Mouse (Mus musculus) skeletal muscle tissue, adult 2 months (tissue): ENCODE measurements at regions not wholly inside any gene's neighbourhood (a gene's known extent, or its start where the extent isn't known, plus 50 kb on each side); places are given as distances from the start of the nearest gene placed in this dataset.
A peak's percentile ranks its signal among the peaks of the same experiment; 100 is the strongest.
"Not testable (repeated sequence)": the region's sequence is repeated elsewhere in the genome, so short reads cannot be mapped to it uniquely, and the experiment has no call there.

Experiments
- DNase-seq: peaks from one replicate; pipeline ENCODE4 v3.0.0-alpha.2; 2012; ENCODE audit warnings: low read depth, low spot score

DNA sequence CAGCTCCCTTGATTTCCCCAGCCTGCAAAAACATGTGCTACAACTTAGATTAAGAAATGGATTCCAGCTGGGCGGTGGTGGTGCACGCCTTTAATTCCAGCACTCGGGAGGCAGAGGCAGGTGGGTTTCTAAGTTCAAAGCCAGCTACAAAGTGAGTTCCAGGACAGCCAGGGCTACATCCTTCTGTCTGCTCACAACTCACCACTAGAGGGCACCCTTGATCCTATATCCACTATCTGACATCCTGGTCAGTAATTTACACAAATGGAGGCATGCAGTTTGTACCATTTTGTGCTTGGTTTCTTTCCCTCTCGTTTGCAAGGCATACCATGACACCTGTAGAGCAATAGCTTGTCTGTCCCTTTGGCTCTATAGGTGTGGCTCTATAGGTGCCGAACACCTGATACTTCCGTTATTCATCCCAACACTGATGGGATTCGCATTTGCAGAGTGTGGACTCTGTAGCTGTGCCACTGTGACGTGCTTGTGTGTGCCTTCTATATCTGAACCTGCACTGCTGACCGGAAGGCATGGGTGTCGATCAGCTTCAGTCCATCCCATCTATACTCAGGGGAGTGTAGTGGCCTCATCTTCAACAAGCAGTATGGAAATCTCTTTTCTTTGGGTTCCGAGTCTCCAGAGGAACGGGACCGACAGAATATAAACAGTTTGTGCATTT lies 108.4 kb upstream of the Spata13 start:
- peak; percentile 64 for DNase-seq

DNA sequence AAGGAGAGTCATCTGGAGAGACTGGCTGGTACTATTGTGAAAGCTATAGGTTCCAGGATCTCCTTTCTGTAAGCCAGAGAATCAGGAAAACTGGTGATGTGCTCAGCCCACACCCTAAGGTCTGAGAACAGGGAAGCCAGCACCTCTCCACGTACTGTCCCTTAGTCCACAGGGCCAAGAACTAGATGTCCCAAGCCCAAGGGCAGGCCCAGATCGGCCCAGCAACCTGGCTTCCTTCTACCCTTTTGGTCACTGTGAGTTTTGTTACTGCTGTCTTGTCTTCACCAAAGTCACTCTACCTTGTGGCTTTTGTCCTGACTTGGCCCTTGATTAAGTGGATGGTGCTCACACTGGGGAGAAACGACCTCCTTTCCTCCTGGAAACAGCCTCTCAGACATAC lies 107.8 kb upstream of the Spata13 start:
- no peak for DNase-seq

DNA sequence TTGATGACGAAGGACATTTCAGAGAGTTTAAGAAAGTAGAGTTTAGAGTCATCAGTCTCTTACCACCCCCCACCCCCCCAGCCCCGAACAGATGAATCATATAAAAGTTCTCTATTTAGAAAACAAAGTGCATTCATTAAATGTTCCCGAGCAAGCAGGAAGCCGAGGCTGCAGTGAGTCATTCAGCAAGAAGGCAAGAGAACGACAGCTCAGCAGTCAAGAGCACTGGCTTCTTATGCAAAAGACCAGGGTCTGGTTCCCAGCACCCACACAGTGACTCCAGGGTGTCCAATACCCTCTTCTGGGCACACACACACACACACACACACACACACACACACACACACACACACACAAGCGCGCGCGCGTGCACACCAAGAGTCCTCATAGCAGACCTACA lies 107.0 kb upstream of the Spata13 start:
- DNase-seq, result no peak

DNA sequence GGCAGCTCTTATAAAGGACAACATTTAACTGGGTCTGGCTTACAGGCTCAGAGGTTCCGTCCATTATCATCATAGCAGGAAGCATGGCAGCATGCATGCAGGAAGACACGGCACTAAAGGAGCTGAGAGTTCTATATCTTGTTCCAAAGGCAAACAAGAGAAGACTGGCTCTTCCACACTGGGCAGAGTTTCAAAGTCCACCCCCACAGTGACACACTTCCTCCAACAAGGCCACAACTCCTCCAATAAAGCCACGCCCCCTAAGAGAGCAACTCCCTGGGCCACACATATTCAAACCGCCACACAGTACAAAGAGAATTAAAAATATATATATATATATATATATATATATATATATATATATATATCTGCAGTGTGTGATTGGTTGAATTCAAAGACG lies 105.8 kb upstream of the Spata13 start:
- no peak for DNase-seq

DNA sequence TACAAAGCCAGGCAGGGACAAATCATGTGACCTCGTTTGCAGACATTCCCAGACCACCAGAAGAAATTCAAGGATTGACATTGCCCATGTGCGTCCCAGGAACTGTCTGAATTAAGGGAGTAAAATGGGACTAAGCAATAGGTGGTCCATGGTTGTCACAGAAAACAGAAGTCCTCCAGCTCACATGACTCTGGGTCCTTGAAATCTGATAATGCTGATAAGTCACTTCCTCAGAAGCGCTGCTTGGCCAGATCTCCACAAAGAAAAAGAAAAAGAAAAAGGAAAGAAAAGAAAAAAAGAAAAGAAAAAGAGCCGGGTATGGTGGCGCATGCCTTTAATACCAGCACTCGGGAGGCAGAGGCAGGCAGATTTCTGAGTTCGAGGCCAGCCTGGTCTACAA lies 105.3 kb upstream of the Spata13 start:
- DNase-seq, result no peak

DNA sequence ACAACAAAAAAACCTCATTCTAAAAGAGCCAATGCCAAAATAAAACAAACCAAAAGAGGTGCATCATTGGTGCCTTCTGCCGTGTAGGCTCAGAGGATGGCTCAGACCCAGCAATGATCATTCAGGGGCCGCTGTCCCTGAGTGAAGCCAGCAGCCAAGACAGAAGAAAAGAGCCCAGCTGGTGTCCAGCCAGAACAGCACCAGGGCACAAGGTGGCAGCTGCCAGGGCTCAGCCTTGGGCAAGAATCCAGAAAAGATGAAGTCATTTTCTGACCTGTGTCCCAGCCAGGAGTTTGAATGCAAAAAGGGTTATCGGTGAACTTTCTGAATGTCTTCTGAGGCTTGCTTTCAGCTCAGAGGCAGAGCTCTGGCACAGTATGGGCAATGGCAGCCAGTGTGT lies 104.8 kb upstream of the Spata13 start:
- peak; percentile 71 for DNase-seq

DNA sequence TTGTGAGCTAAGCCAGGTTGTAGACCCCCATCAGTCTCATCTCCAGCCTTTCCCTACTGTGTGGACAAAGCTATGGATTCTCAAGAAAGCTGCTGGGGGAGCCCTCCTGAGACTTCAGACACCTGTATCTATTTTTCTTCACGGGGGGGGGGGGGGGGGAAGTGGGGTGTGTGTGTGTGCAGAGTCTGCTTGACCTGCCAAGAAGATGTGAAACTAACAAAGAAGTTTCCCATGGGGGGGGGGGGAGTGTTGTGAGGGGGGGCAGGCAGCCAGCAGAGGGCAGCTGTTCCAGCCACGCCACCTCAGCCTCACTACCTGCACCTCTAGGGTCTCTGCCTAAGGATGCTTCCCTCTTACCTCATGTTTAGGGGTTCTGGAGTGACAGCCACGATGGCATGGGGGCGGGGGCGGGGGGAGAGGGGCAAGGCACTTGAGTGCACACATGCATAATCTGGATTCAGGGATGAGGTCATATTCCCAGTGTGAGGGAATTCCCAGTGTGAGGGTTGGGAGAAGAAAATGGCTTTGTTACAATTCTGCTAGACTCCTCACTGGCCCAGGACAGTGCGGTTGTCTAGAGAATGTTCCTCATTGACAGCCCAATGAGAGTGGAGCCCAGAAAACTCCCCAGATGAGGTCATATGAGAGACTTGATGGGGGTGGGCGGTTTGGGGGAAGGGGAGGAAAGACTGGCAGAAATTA lies 104.0 kb upstream of the Spata13 start:
- DNase-seq, result no peak

DNA sequence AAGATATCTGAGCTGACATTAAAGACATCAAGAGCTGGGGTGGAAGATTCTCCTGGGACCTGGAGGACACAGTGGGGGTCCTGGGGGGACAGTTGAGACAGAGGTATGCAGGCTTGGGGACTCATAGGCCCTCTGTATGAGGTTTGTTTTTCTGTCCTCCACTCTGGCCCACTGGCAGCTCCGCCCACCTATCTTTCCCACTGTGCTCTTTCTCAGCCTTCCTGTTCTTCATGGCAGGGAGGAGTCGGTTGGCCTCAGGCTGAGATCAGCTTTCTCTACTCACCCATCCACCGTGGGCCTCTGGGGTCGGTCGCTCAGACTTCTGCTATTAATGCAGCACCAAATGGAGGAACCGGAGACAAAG lies 103.5 kb upstream of the Spata13 start:
- DNase-seq, result no peak

DNA sequence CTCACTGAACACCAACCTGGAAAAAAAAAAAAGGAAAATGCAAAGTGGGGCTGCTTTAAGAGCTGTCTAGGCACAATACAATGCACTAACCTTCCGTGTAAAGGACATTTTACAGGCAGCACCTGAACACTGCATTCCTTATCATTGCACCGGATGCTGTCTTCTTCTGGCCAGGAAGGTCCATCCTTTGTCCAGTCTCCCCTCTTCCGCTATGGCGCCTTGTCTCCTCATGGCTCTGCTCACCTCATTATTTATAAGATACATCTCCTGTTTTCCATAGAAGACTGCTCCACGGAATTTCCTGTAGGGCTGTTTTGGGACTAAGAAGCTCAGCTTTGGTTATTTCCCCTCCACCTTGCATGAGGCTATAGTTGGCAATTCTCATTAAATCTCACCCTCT lies 102.8 kb upstream of the Spata13 start:
- no peak for DNase-seq

DNA sequence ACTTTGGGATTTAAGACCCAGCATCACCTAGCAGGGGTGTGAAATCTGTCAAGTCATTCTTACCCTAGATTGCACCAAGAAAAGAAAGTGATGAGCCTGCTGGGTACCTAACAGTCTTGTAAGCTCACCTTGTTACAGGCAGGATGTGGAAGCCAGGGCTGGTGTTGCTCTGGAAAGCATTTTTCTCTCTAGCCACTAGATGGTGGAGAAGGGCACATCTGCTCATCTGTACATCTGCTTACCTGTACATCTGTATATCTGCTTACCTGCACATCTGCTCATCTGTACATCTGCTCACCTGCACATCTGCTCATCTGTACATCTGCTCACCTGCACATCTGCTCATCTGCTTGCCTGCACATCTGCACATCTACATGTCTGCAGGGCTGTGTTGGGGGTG lies 102.0 kb upstream of the Spata13 start:
- DNase-seq, result no peak

DNA sequence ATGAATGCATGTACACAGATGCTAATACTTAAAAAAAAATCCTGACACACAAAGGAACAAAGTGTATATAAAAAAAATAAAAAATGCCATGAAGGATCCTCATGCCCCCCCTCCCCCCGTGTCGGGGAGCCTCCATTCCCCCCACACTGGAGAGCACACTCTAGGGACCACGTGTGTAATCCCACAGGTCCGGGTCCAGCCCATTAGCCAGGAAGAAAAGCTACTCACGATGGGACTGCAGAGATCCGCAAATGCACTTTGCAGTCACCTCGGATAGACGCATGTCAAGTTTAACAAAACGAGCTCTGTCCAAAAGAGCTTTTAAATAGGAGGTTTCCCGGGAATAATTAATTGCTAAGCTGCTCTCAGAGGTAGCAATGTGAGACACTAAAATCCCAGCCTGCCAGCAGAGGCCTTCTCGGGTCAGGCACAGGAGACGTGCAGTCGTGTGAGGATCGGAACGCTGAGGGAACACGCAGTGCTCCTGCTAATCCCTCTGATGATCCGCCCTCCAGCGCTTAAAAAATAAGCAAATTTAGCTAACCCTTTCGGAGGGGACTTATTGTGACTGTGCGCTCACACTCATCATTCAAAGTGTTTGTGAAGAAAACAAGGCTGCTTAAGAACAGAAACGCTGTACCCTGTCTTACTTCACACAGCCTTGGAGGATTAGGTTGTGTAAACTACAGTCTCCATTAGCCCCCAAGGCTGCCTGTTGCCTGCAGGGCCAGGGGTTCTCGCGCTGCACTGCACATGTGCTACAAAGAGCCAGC lies 100.2 kb upstream of the Spata13 start:
- peak; percentile 65 for DNase-seq

DNA sequence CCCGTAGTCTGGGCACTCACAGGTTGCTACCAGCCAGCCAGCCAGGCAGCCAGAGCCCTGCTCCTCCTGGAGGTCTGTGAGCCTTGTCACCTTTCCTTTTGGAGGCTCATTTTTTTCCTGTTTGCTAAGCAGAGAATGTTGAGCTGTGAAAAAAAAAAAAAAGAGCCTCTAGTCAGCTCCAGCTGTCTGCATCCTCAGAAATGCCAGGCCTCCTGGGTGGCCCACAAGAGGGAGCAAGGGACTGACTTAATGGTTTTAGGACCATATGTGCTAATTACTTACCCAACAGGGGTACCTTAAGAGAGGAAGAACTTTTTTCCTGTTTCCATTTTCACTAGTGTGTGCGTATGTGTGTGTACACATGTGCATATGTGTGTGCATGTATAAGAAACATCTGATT lies 94.8 kb upstream of the Spata13 start:
- no peak for DNase-seq

DNA sequence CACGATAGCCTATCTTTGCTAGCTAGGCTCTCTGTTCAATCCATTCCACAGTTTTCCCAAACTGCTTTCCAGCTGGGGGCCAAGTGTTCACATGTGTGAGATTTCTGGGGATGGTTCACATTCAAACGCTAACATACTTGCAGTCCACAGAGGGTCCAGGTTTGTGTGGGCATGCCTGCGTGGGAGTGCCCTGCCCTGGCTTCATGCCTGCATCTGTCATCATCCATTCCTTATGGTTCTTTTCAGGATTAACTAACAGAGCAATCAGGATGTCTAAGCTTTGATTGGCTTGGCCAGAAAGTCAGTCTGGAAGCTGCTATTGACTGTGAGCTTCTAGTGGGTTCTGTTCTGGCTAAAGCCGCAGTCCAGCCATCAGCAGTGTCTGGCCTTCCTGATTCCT lies 93.7 kb upstream of the Spata13 start:
- no peak for DNase-seq

DNA sequence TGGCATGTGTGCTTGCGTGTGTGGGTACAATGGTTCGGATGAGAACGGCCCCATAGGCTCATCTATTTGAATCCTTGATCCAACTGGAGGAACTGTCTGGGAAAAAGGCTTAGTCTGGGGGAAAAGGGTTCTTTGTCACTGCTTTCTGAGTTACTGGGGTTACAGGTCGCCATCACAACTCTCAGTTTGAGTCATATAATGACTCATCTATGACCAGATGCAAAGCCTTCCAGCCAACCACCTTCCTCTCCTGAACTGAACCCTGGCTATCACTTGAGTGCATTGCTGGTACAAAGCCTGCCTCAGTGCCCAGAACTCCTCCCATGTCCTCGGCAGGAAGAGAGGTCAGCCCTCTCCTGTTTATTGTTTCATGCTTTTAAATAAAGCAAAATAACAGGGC lies 92.2 kb upstream of the Spata13 start:
- DNase-seq, result no peak

DNA sequence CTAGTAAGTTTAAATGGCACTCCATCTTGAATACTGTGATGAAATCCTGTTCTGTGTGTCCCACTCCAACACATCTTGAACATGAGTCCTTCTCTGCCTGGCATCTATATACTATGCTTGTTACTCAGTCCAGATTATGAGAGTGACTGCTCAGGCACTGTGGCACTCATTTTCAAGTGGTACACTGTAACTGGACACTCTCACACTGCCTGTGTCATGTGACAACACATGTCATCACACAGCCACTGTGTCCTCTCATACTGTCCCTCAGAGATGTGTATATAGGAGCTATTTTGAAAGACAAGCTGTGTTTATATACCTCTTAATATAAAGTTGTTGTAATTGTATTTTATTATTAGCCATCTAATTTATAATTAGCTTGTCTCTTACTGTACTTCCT lies 89.0 kb upstream of the Spata13 start:
- DNase-seq, result no peak

DNA sequence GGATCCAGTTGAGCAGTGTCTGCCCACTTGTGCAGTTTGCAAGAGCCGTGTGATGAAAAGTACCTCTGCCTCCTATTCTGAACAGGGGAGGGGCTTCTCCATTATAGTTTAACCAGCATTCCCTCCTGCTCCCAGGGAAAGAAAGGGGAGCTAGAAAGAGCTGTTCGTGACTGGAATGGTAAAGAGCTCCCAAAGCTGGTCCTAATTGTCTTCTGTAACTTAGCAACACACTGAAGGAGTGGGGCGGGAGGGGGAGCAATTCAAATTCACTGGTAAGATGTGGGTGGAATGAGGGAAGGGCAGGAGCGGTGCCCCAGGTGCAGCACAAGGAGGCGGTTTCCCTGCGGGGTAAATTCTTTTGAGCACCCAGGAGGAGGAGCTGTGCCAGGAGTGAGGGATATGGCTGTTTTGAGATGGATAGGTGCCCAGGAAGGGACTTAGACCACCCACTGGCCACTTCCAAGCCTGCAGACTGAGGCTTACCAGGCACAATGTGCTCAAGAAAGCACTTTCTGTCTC lies 79.5 kb upstream of the Spata13 start:
- DNase-seq, result no peak

DNA sequence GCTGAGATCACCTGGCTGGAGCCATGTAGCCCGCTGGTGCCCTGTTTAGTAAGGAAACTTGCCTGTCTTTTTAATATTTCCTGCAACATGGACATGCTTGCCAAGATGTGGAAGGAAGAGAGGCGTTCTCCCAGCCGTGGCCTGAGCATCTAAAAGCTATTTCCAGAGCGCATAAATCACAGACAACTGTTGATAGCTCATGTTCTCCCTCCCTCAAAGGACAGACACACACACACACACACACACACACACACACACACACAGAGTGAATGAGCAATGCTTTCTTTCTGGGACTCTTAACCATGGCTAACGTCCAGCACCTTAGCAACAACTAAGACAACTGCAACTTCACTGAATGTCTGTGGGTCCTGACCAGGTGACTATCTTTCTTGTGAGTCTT lies 77.3 kb upstream of the Spata13 start:
- peak; percentile 42 for DNase-seq

DNA sequence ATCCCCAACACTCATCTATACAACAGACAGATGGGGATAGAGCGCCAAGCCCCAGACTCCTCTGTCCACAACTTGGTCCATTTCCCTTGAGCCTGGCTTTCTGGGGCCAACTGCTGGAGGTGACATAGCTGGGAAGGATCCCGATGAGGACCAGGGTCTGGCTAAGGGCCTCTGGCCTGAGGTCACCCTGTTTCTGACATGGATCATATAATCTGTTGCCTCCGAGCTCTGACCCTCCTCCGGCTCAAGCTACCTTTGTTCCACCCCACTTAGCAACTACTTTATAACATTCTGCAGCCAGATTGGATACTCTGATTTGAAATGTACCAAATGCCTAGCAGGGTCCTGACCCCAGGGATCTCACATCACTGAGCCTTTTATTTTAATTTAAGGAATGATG lies 76.8 kb upstream of the Spata13 start:
- no peak for DNase-seq

DNA sequence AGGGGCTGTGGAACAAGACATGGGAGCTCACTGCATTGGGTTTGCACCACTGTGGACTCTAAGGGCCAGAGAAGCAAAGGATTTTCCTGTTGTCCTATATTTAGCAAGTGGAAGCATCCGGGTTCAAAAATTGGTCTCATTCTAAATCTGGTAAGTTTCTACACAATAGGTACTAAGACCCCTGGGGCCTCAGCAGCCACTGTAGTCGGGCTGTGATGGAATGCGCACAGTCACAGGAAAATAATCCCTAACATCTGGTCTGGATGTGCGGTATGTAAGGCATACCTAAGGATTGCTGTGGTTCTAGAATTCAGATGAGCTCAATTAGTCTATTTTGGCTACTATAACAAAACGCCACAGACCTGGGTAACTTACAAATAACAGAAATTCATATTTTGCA lies 74.4 kb upstream of the Spata13 start:
- no peak for DNase-seq

DNA sequence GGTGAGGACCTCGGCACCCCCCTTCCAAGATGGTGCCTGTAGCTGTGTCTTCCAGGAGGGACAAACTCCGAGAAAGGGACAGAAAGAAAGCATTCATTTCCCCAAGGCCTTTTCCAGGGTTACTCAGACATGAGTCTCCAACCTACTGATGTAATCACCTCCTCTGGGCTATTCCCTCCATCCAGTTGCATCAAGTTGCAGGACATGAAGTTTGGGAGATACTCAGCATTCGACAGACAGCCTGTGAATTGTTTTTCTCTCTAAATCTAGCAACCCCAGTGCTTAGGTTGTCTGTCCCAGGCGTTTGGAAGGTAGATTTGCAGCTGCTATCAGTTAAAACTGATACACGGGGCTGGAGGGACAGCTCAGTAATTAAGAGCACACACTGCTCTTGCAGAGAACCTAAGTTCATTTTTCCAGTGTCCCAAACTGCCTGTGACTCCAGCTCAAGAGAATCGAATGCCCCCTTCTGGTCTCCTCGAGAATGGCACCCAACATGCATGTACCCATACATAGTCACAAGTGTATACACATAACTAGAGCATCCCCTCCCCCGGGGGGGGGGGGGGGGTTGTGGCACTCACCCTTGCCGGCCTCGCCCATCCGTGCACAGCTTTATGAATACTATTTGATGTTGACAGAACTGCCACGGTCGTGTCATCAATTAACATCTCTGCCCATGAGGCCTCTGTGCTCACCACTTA lies 73.8 kb upstream of the Spata13 start:
- no peak for DNase-seq

DNA sequence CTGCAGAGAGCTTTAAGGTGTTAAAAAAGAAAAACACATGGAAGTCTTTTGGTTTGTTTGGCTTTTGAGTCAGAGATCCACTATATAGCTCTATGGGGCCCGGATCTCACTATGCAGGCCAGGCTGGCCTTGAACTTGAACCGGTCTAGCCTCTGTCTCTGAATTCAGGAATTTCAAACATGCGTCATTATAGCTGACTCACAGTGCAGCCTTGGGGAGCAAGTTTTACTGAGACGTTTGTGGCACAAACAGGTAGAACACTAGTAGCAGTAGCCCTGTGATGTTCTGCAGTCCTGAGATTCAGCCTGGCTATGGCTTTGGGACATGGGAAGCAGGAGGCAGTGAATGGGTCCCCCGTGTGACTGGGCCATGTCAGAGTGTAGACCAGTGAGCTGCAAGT lies 57.5 kb upstream of the Spata13 start:
- DNase-seq, result no peak

DNA sequence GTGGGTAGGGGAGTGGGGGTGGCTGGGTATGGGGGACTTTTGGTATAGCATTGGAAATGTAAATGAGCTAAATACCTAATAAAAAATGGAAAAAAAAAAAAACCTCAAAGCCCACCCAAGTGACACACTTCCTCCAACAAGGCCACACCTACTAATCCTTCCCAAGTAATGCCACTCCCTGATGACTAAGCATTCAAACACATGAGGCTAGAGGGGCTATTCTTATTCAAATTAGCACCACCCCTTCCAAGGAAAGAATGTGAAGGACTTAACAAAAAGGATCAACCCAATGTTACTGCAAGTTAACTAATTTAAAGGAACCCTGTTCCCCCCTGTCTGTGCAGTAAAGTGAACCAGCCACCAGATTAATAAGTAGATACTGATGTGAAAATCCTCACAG lies 53.7 kb upstream of the Spata13 start:
- not testable (repeated sequence) for DNase-seq
